Mouse (Mus musculus) neural tube, embryonic 10.5 days (tissue): Measurements from ENCODE around the gene Ptch1.

Experiments
- DNase-seq: peaks from one replicate; pipeline ENCODE4 v3.0.0-alpha.2; 2017; ENCODE audit warnings: low spot score; ENCODE audit errors: extremely low spot score

Gene Ptch1

GRCm38 (mm10) chr13:63563781-63564625 is 9.4 kb downstream of the Ptch1 start:
- DNase-seq: peak; percentile 76

- DNase-seq: peak; percentile 90
These were observed 10.2 kb downstream of the Ptch1 start for GRCm38 (mm10) chr13:63562972-63563780.

DNA sequence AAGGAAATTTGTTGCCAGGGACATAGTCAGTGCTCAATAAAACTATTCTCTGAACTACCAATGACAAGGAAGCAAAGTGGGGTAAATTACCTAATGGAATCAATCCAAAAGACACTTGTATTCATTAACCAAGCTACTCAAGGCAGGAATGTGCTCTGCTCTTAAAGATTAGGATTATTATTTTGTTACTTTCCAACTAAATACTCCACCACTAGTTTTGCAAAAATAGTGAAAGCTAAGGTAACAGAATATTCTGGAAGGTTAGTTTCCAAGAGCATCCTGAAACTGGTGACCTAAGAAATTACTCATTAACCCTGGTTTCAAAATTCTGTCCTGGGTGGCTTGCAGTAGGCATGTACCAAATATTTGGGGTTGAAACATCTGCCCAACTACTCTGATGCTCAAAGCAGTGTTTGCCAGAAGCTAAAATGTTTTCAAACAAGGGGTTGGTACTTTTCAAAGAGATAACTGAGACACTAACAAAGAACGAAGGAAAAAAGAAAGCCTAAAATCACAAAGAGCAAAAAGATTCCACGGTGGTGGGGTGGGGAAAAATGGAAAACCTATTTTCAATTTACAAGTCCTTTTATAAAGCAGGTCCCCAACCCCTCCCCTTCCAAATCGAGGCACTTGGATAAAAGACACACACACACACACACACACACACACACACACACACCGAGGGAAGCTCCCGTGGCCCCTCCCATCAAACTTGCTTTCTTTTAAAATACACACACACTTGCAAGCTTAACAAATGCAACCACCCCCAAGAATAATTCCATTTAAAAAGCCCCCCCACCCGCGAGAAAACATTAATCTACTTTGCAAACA is 11.0 kb downstream of the Ptch1 start:
- no peak for DNase-seq

DNA sequence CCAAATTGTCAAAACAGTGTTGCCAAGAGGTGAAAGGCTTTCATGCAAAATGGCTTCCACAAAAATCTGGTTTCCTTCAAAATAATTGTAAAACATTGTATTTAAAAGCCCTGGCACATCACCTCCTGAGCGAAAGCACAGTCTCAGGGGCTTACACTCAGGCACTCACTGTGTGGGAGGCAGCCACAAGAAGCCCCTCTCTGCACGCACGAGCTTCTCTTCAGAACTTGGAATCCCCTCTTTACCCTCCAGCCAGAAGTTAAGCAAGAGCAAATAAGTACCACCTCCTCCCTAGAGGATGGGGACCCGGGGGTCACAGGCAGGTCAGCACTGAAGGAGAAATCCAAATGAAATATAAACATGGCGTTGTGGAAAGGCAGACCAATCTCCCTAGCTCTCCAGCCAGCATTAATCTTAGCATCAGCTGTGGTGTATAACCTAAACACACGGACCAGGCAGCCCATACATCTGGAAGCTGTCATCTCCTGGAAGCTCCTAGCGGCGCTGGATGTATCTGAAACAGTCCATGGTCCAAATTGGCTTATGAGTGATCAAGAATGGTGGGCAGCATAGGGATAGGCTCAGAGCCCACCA is 15.0 kb downstream of the Ptch1 start:
- no peak for DNase-seq

DNA sequence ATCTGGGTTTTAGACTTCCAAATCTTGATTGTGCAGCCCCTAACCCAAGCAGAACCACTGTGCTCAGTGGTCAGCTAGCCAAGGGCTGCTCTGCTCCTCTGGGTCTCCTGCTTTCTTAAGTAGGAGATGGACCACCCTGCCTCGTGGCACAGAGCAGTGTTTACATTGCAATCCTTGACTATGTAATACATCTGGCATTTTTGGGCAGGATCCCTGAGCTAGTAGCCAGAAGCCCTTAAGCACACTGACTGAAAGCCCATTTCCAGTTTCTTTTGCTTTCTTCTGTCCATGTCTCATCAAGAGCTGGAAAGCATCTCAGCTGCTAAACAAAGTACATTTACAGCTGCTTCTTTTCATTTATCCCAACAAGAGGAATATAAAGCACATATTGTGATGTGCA is 17.0 kb downstream of the Ptch1 start:
- no peak for DNase-seq

GRCm38 (mm10) chr13:63555885-63556284 is 17.5 kb downstream of the Ptch1 start:
- DNase-seq: no peak

DNA sequence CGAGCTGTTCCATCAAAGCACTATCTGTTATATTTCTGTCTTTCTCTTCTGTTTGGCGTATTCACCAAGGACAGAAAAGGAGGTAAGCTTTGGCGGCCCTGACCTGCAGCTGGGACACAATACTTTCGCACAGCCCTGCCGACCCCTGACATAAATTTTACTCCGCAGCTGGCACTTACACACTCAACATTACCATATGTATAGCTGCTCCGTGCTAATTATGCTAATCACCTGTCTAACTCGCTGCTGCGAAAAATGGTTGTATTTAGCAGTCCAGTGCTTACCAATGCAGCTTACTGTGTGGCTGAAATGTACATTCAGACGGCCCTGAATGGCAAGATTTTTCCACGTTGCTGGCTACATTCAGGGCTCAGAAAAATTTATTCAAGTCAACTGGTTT is 18.8 kb downstream of the Ptch1 start:
- no peak for DNase-seq

- no peak for DNase-seq
These were observed 20.0 kb downstream of the Ptch1 start for GRCm38 (mm10) chr13:63553436-63553835.

DNA sequence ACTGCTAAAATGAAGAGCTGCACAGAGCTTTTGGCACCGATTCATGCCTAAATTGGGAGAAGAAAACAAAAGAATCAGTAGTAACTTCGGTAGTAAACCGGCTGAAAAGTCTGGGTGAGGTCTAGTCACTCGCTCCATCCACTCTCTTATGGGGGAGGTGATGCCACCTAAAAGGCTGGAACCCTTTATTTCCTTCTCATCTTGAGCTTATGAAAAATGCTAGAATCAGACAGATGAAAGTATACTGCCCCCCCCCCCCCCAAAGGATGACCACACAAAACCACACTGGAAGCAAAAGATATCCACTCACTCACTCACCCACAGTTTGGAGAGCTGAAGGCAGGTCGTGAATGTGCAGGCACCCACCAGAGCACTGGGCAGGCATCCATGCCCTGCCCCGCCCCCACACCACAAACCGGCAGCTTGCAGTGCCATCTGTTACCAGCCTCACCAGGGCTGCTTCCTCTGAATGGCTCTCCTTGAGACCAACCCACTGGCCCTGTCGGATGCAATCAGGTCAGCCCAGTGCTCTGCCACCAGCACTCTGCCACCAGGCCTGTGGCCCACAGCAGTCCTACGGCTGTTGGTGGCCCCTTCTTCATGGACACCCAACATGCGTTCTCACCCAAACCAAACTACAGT is 21.0 kb downstream of the Ptch1 start:
- no peak for DNase-seq

DNA sequence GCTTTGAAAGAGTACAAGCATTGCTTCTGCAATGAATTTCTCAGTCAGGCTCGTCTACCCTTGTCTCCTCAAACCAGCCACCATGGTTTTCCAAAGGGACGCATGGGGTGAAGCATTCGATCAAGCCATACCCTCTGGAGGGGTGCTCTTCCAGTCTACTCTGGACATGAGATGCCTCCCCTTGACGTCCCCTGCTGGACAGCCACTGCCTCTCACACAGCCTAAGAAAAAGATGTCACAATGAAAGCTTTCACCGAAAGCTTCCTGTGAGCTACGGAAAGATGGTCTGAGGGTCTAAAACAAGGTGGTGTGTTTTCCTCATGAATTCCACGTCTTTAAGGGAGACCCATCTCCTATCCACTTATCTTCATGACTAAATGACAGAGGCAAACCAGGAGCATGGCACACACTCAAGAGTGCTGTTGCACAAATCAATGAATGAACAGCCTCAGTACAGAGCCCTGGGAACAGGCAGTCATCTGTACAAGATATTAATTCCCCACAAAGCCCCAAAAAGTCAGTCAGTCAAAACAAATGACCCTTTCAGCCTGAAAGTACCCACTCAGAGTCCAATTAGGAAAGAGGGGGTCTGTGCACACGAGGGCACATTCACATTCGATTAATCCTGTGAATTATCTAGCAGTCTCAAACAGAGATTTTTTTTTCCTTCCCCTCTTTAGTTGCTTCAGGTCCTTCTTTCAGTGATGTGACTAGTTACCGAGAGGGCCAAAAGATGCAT is 21.7 kb downstream of the Ptch1 start:
- DNase-seq: no peak

DNA sequence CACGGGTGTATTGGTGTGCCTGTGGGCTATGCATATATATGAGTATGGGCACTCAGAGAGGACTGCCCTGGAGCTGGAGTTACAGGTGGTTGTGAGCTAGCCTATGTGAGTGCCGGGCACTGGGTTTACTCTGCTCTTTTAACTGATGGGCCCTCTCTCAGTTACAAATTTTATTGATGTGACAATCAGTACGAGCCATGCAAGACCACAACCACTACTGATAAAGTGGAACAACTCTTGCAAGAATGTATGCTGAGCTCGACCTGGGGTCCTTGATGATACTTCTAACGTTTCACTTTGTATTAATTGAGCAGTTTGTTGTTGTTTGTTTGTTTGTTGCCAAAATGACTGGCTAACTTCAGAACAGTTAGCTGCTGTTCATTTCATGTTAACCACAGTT is 23.0 kb downstream of the Ptch1 start:
- DNase-seq: no peak

- DNase-seq: no peak
These were observed 24.2 kb downstream of the Ptch1 start for GRCm38 (mm10) chr13:63549210-63549609.

DNA sequence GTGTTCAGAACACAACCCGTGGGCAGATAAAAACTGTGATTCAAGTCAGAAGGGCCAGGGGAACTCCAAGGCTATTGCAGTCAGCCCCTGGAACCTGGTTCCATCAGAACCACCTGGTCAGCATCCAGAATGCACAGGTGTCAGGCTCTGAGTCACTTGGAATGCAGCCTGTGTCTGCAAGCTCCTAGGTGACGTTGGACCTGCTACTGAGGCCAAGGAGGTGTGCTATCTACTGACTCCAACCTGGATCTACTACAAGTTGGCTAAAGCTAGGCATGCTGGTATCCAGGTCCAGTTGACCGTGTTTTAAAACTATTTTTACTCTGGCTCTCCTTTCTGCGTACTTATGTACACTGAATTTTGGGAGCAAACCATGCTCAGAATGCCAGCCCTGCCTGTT is 24.8 kb downstream of the Ptch1 start:
- no peak for DNase-seq

DNA sequence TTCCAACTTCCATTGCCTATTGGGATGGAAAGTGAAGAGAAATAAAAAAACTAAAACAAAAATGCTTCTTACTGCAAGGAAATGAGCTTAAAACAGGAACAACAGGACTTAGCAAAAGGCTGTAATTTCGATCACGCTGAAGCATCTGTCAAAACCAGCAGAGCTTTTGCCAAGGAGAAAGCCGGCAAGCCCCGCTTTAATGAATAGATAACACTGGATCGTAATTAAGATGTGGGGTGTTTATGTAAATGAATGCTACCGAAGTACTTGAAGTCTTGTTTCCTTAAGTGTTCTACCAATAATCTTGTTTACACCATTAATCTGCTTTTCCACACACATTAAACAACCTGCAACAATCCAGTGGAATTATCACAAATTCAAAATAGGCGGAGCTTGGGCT is 28.1 kb downstream of the Ptch1 start:
- no peak for DNase-seq

DNA sequence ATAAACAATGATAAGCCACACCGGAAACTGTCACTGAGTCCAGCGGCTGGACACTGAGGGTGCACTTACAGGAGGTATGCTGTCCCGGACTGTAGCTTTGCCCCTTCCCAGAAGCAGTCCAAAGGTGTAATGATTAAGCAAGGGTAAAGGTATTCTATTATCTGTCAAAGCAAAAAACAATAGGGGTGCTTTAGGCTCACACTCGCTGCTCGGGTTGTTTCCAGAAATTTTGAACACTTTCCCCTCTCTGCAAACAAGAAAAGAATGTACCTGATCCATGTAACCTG is 28.5 kb downstream of the Ptch1 start:
- no peak for DNase-seq

DNA sequence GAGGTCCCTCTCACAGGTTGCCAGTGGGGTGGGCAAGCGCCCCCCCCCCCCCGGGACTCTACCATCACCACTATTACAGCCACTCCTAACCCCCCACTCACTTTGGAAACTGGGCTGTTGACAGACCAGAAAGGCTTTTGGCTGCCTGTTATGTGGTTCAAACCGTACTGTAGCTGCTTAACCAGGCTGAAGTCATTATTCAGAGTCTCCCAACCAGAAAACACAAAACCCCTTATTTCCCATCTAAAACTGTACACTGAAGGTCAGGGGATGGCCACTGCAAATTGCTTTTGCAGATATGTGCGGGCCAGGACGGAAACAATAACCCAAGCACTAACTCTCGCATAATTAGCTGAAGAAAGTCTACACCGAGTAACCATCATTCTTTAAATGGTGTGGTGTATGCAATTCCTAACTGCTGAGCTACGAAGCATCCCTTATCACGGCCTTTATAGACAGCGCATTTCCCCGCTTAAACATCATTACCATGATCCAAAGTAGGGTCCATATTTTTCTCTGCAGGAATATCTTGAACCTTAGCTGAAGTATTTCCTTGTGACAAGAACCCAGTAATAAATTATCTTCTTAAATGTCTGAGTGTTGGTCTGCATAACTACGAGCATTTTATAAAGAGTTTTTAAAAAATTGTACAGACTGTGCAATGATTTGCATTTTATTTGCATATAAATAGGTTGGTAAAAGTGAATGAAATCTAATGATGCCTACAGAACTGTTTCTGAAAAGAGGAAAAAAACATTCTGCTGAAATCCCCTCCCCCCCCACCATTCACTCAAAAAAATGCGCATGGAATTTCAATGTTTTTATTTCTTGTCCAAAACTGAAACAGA is 29.1 kb downstream of the Ptch1 start:
- no peak for DNase-seq

DNA sequence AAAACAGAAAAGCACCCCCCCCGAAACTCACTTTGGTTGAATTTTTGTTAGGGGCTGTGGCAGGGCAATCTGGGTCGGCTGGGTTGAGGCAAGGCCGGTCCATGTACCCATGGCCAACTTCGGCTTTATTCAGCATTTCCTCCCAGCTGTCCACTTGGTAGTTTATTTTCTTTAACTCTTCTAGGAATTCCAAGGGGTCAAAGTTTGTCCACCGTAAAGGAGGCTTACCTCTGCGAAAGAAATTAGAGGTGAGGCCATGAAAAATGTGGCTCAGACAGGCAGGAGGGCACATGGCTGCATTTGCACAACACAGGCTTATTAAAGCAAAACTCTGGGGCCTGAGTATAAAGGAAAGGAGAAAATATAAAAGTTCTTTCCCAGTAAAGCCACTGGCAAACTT is 29.9 kb downstream of the Ptch1 start:
- DNase-seq: no peak

GRCm38 (mm10) chr13:63542796-63543384 is 30.5 kb downstream of the Ptch1 start:
- DNase-seq: no peak

DNA sequence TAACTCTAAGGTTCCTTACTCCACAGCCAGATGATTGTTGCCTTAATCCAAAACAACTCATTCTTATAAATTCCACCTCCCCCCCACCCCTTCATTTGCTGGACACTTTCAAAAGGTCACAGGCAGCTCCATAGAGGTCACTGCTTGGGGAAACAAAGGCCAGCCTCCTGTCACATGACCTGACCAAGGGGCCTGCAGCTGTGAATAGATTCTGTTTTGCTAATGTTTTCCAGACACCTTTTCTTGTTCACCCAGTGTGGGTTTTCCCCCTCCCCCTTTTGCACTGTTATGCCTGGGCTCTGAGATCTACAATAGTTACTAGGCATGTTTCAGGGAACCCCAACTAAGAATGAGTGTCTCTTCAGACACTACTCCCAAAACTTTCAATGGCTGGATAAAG is 31.9 kb downstream of the Ptch1 start:
- DNase-seq: no peak
